Mouse (Mus musculus) kidney, postnatal 10 days (tissue): Measurements from ENCODE around the gene Atp1a2.
A peak's percentile ranks its signal among the peaks of the same experiment; 100 is the strongest.

ENCODE experiments used
- DNase-seq: peaks from one replicate; pipeline ENCODE4 v3.0.0; 2021; ENCODE audit warnings: mixed read lengths

Atp1a2 gene

GRCm38 (mm10) chr1:172302851-172303250, 5.0 kb upstream of the Atp1a2 start:
- no peak for DNase-seq

- DNase-seq: no peak
Measured at GRCm38 (mm10) chr1:172302311-172302710, 4.4 kb upstream of the Atp1a2 start.

DNA sequence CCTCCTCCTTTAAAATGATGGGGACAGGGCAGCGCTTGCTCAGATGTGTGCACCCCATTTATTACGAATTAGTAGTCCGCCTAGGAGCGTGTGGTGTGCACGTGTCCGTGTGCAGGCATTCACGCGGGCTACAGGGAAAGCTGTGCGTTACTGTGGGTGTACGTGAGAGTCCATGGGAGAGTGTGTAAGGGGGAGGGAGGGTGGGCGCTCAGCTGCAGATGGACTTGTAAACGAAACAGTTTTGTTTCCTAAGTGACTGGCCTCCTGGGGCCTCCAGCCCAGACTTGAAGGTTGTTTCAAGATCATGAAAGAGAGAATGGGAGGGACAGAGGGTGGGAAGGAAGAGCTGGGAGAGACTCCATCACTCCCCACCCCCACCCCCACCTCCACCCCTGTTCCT, 3.3 kb upstream of the Atp1a2 start:
- no peak for DNase-seq

DNA sequence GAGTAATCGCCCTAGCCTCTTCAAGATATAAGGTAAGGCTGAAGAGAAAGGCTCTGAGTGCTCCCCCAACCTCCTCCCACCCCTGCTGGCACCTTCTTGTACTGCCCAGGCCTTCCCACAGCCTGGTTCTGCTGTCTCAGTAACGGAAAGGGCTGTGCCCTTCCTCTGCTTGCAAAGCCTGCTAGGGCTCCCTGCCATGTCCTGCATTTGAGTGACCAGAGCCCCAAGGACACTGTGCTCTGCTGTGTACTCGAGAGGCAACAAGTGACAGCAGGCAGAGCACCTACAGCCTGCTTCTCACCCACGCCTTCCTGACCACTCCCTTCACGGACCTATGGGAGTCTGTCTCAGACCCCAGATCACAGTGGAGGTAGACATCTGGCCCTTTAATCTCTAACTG, 2.4 kb upstream of the Atp1a2 start:
- DNase-seq: peak; percentile 35

DNA sequence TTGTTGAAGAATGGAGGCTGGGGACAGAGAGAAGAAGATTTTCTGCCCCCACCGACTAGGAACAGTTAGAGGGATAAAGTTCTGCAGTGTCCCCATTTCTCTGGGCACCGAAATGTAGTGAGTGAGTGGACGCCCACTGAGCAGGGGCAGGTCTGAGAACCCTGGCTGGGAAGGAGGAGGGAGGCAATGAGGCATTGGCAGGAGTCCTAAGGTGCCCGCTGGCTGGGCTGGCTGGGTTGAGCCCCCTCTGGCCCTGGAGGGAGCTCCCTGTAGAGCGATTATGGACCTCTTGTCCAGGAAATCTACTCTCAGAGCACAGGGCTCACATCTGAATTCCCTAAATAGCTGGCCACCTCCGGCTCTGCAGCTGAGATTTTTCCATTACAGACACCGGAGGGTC, 1.7 kb upstream of the Atp1a2 start:
- no peak for DNase-seq

- no peak for DNase-seq
Measured at GRCm38 (mm10) chr1:172296816-172297510, 901 bp downstream of the Atp1a2 start.

DNA sequence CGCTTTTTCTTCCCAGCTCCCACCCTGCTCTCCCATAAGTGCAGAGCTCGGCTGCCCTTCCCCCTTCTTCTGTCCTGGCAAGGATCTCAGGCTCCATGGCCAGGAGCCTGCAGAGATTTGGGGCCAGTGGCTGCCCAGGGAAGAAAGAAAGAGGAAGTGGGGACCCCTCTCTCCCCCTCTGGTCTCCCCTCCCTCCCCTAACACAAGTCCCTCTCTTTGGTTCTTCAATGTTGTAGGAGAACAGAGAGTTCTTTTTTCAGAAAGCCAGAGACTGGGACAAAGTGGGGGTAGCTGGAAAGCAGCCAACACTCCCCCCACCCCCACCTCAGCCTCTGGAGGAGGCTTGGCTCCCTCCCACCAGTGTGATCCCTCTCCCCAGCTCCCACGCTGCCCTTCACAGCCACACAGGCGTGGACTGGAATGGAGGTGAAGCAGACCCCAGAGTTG, 2.1 kb downstream of the Atp1a2 start:
- peak; percentile 47 for DNase-seq

DNA sequence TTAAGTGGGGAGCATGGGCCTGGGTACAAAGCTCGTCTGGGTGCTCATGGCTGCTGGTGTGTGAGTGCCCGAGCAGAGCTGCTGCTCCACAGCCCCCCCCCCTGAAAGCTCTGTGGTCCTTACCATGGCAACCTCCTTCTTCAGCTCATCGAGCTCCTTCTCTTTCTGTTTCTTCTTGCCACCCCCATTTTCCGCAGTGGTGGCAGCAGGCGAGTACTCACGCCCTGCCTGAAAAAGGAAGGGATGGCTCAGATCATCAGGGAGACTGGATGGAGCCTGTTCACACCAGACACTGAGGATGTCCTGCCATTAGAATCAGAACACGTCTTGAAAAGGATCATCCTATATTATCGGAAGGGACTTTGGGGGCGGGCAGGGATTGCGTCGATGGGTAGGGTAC, 4.4 kb downstream of the Atp1a2 start:
- no peak for DNase-seq

DNA sequence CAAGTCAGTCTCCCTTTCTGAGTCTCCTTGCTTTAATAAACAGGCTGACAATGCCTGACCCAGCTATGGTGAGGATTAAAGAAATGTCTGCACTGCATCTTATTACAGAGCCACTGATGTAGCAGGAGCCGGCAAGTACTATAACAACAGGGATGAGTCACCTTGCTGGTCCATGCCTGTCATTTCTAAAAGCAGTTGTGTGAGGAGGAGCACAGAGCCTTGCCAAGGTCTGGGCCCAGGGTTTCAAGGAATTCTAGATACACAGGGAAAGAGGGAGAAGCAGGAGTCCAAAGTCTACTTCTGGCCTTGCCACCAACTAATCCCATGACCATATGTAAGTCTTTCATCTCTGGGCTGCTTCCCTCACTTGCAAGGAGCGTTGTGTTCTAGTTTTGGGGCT, 5.0 kb downstream of the Atp1a2 start:
- no peak for DNase-seq

DNA sequence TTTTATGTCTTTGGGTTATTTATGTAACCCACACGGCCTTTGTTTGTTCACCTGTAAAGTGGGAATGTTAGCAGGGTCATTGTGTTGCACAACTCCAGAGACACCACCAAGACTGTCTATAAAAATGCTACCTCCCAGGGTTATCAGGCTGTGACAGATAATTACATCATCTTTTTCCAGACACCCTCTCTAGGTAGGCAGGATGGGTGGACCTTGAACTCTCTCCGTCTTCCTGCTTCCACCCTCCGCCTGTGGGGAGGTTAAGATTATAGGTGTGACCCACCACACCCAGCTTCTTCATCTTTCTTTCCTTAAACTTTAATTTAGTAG, 8.3 kb downstream of the Atp1a2 start:
- DNase-seq: no peak

GRCm38 (mm10) chr1:172288900-172289616, 8.8 kb downstream of the Atp1a2 start:
- no peak for DNase-seq

GRCm38 (mm10) chr1:172286740-172287139, 11.1 kb downstream of the Atp1a2 start:
- no peak for DNase-seq

- DNase-seq: no peak
Measured at GRCm38 (mm10) chr1:172284221-172284620, 13.6 kb downstream of the Atp1a2 start.

- DNase-seq: no peak
Measured at GRCm38 (mm10) chr1:172283073-172283472, 14.8 kb downstream of the Atp1a2 start.

GRCm38 (mm10) chr1:172281522-172282254, 16.2 kb downstream of the Atp1a2 start:
- DNase-seq: no peak

GRCm38 (mm10) chr1:172279768-172280509, 17.9 kb downstream of the Atp1a2 start:
- no peak for DNase-seq

DNA sequence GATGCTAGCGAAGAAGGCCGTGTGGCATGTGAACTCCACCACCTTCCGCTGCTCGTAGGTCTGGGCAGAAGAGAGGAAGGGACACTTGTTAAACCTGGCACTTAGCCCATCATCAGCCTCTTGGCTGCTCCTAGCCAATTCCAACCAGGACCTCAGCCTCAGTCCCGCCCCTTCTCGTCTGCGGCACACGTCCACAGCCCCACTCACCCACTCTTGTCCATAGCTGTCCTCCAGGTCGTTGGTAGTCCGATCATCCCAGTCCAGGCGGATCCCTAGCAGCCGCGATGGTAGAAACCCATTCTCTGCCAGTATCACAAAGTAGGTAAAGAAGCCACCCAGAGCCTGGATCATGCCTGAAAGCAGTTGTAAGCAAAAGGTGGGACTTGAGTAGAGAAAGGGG, 19.5 kb downstream of the Atp1a2 start:
- no peak for DNase-seq

- no peak for DNase-seq
Measured at GRCm38 (mm10) chr1:172277172-172277571, 20.7 kb downstream of the Atp1a2 start.

DNA sequence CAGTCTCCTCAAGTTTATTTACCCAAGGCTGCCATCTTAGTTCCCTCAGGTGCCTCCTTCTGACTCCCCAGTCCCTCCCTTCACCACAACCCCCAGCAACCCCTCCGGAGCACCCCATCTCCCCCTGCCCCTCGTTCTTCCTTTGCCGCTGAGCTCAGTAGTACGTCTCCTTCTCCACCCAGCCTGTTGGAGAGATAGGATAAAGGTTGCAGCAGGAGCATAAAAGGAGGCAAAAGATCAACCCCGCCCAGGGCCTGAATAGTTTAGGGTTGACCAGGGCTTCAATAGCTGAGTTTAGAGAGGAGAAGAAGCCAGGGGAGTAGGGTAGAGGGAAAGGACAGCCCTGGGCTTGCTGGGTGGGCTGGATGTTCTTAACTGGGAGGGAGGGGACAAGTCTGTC, 23.3 kb downstream of the Atp1a2 start:
- DNase-seq: no peak

GRCm38 (mm10) chr1:172274116-172274515, 23.7 kb downstream of the Atp1a2 start:
- DNase-seq: no peak

- DNase-seq: no peak
Measured at GRCm38 (mm10) chr1:172273386-172273785, 24.5 kb downstream of the Atp1a2 start.

- no peak for DNase-seq
Measured at GRCm38 (mm10) chr1:172271765-172272164, 26.1 kb downstream of the Atp1a2 start.

DNA sequence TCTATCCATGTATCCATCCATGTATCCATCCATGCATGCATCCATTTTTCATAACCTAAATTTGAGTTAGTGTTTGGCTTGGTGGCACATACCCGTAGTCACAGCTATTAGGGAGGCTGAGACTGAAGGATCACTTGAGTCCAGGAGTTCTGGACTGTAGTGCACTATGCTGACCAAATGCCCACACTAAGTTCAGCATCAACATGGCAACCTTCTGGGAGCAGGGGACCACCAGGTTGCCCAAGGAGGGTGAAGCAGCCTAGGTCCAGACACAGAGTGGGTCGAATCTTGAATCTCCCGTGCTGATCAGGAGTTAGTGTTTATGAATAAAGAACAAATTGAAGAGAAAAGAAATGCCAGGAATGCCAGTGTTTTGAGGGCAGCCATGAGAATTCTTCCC, 26.7 kb downstream of the Atp1a2 start:
- DNase-seq: no peak
